Mouse (Mus musculus) MEL (cell line): ENCODE data around the gene Atxn2. TPM values are rescaled to one million over a fixed set of nuclear protein-coding genes. Genes with fewer than 3 reads are reported as not detected.

Experiments
- DNase-seq: peaks from one replicate; pipeline ENCODE4 v3.0.0; 2011; ENCODE audit warnings: low read depth, low spot score
- H3K27ac ChIP-seq: 2 replicates; pipeline ENCODE4 v1.5.1; 2012; ENCODE audit warnings: low read depth, mild to moderate bottlenecking, control low read depth, low read length, moderate library complexity; ENCODE audit not compliant: control insufficient read depth
- H3K27me3 ChIP-seq, 2 experiments: fragments of 150-350 bp in 1 of 2; sonication (generic) in 1 of 2; 2 replicates each; pipeline ENCODE4 v1.6.1; 2012; ENCODE audit warnings: low read length in 2 of 2, mild to moderate bottlenecking in 2 of 2, improper control_type of control experiment in 1 of 2, moderate library complexity in 1 of 2; ENCODE audit not compliant: insufficient read depth in 2 of 2, control insufficient read depth in 1 of 2
- H3K36me3 ChIP-seq, 2 experiments: 2 replicates each; pipeline ENCODE4 v1.6.1; 2012 to 2014; ENCODE audit warnings: low read length in 2 of 2, improper control_type of control experiment in 1 of 2, inconsistent platforms in 1 of 2, mild to moderate bottlenecking in 1 of 2; ENCODE audit not compliant: insufficient read depth in 2 of 2, control insufficient read depth in 1 of 2
- H3K4me1 ChIP-seq, 2 experiments: fragments of 150-350 bp in 1 of 2; sonication (generic) in 1 of 2; 2 replicates each; pipeline ENCODE4 v1.6.1; 2012; ENCODE audit warnings: low read length in 2 of 2, improper control_type of control experiment in 1 of 2, mild to moderate bottlenecking in 1 of 2; ENCODE audit not compliant: insufficient read depth in 2 of 2, control insufficient read depth in 1 of 2
- H3K4me3 ChIP-seq, 2 experiments: fragments of 150-350 bp in 1 of 2; sonication (generic) in 1 of 2; 2 replicates each; pipeline ENCODE4 v1.5.1; 2012; ENCODE audit warnings: low read depth in 2 of 2, low read length in 2 of 2, mild to moderate bottlenecking in 2 of 2, moderate library complexity in 2 of 2, control low read depth in 1 of 2, improper control_type of control experiment in 1 of 2; ENCODE audit not compliant: control insufficient read depth in 1 of 2, insufficient read depth in 1 of 2
- H3K79me2 ChIP-seq: 2 replicates; pipeline ENCODE4 v1.6.1; 2012; ENCODE audit warnings: mild to moderate bottlenecking, low read length, moderate library complexity; ENCODE audit not compliant: control insufficient read depth, poor library complexity, insufficient read depth
- H3K9ac ChIP-seq: 2 replicates; pipeline ENCODE4 v1.6.1; 2012; ENCODE audit warnings: low read depth, mild to moderate bottlenecking, control low read depth, low read length, moderate library complexity; ENCODE audit not compliant: control insufficient read depth, poor library complexity, severe bottlenecking
- H3K9me3 ChIP-seq: fragments of 150-350 bp; sonication (generic); replicated peaks from 2 replicates; pipeline ENCODE4 v1.6.1; 2012; ENCODE audit warnings: mild to moderate bottlenecking, low read length, improper control_type of control experiment, moderate library complexity; ENCODE audit not compliant: insufficient read depth
- CHD2 ChIP-seq: IDR thresholded peaks from 2 replicates; pipeline ENCODE4 v1.6.1; 2011; ENCODE audit warnings: low read length, improper control_type of control experiment
- CTCF ChIP-seq, 3 experiments: IDR thresholded peaks in 2 of 3; conservative IDR thresholded peaks in 1 of 3; 2 replicates each; pipeline ENCODE4 v1.5.1; 2011 to 2012; ENCODE audit warnings: low read length in 3 of 3, low read depth in 2 of 3, mild to moderate bottlenecking in 2 of 3, improper control_type of control experiment in 1 of 3, inconsistent platforms in 1 of 3, mixed read lengths in 1 of 3, moderate library complexity in 1 of 3; ENCODE audit not compliant: control insufficient read depth in 1 of 3, insufficient read depth in 1 of 3, poor library complexity in 1 of 3, severe bottlenecking in 1 of 3
- EP300 ChIP-seq, 2 experiments: IDR thresholded peaks; 2 replicates each; pipeline ENCODE4 v1.6.1; 2011; ENCODE audit warnings: improper control_type of control experiment in 2 of 2, low read length in 2 of 2, low read depth in 1 of 2, mild to moderate bottlenecking in 1 of 2
- ETS1 ChIP-seq: IDR thresholded peaks from 2 replicates; pipeline ENCODE4 v1.6.1; 2012; ENCODE audit warnings: low read depth, mild to moderate bottlenecking, inconsistent platforms, low read length, improper control_type of control experiment, moderate library complexity
- GABPA ChIP-seq: IDR thresholded peaks from 2 replicates; pipeline ENCODE4 v1.6.1; 2012; ENCODE audit warnings: low read depth, mild to moderate bottlenecking, inconsistent platforms, low read length, improper control_type of control experiment, moderate library complexity
- MAZ ChIP-seq: IDR thresholded peaks from 2 replicates; pipeline ENCODE4 v1.6.1; 2012; ENCODE audit warnings: low read depth, mild to moderate bottlenecking, inconsistent platforms, low read length, improper control_type of control experiment
- NRF1 ChIP-seq: IDR thresholded peaks from 2 replicates; pipeline ENCODE4 v1.6.1; 2014; ENCODE audit warnings: low read depth, mild to moderate bottlenecking, inconsistent platforms, low read length, improper control_type of control experiment, moderate library complexity; ENCODE audit not compliant: poor library complexity, insufficient read depth, severe bottlenecking
- POLR2AphosphoS5 ChIP-seq: IDR thresholded peaks from 2 replicates; pipeline ENCODE4 v1.6.1; 2012; ENCODE audit warnings: low read depth, borderline replicate concordance, mild to moderate bottlenecking, inconsistent platforms, low read length, moderate library complexity, mixed read lengths
- RAD21 ChIP-seq: IDR thresholded peaks from 2 replicates; pipeline ENCODE4 v1.6.1; 2011; ENCODE audit warnings: mild to moderate bottlenecking, low read depth, low read length, improper control_type of control experiment
- SIN3A ChIP-seq: IDR thresholded peaks from 2 replicates; pipeline ENCODE4 v1.6.1; 2012; ENCODE audit warnings: low read length, improper control_type of control experiment, inconsistent platforms
- UBTF ChIP-seq: IDR thresholded peaks from 2 replicates; pipeline ENCODE4 v1.6.1; 2012; ENCODE audit warnings: low read depth, mild to moderate bottlenecking, inconsistent platforms, low read length, improper control_type of control experiment, moderate library complexity, borderline replicate concordance; ENCODE audit not compliant: insufficient read depth
- USF1 ChIP-seq: IDR thresholded peaks from 2 replicates; pipeline ENCODE4 v1.6.1; 2014; ENCODE audit warnings: low read depth, mild to moderate bottlenecking, inconsistent platforms, low read length, improper control_type of control experiment, moderate library complexity
- USF2 ChIP-seq, 2 experiments: IDR thresholded peaks; 2 replicates each; pipeline ENCODE4 v1.6.1; 2011 to 2012; ENCODE audit warnings: improper control_type of control experiment in 2 of 2, low read length in 2 of 2, borderline replicate concordance in 1 of 2, inconsistent platforms in 1 of 2, low read depth in 1 of 2, mild to moderate bottlenecking in 1 of 2; ENCODE audit not compliant: insufficient read depth in 1 of 2
- ZC3H11A ChIP-seq: IDR thresholded peaks from 2 replicates; pipeline ENCODE4 v1.6.1; 2012; ENCODE audit warnings: low read depth, mild to moderate bottlenecking, inconsistent platforms, low read length, improper control_type of control experiment
- ZMIZ1 ChIP-seq: IDR thresholded peaks from 2 replicates; pipeline ENCODE4 v1.6.1; 2012; ENCODE audit warnings: low read depth, mild to moderate bottlenecking, inconsistent platforms, low read length, improper control_type of control experiment, moderate library complexity
- ZNF384 ChIP-seq: IDR thresholded peaks from 2 replicates; pipeline ENCODE4 v1.6.1; 2012; ENCODE audit warnings: low read depth, mild to moderate bottlenecking, inconsistent platforms, low read length, improper control_type of control experiment
- polyA plus RNA-seq, 2 experiments: library from polyadenylated mRNA; stranded (reverse) in 1 of 2; unstranded in 1 of 2; fragments of >175 nt in 1 of 2; fragments of >200 nt in 1 of 2; gene quantifications; 2 replicates each; pipeline versions ENCODE4 v1.2.1 to v1.2.4; 2012; ENCODE audit warnings: low replicate concordance in 2 of 2, low read depth in 1 of 2; ENCODE audit not compliant: insufficient read length in 2 of 2, insufficient read depth in 1 of 2, missing spikeins in 1 of 2
- total RNA-seq: library from RNA; depleted of rRNA; stranded (reverse); fragments of 300-350 nt; gene quantifications from 2 replicates; pipeline ENCODE4 v1.2.3, GENCODE M21; 2012

Gene Atxn2
- total and polyA plus RNA-seq, 3 experiments, result 16.3 to 476 (median 85.4) TPM

DNA sequence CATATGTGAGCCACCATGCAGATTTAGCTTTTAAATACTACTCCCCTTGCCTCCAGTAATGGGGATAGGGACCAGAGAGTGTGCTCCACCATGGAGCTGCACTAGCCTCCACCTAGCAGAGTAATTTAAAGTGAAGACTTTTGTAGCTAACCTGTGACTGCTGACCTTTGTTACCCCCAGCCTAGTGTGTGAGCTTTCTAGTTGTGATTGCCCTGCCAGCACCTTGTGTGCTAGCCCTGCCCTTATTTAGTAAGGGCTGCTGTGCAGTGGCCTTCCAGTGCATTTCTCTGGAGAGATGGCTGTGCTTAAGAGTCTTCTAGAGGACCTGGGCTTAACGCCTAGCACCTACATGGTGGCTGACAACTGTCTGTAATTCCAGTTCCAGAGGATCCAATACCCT is 13.5 kb downstream of the Atxn2 start:
- no peak for DNase-seq
- no peak overlapping the region for H3K9ac ChIP-seq
- H3K4me3 ChIP-seq, result no peak overlapping the region
- H3K27ac ChIP-seq, result no peak overlapping the region
- H3K79me2 ChIP-seq, result peaks cover 48% of the 10 kb centered on the region
- peaks cover 0 to 9% of the 10 kb centered on the region in 2 experiments; a peak in 3 of 4 replicates for H3K36me3 ChIP-seq
- no peaks in the 10 kb centered on the region for H3K9me3 ChIP-seq
- TF ChIP-seq GABPA, result no peak
- no peak for TF ChIP-seq USF2 (IDR thresholded peaks at IDR 0.05; ENCODE audit: borderline replicate concordance in 1 of 2, insufficient read depth in 1 of 2, low read depth in 1 of 2, low read length in 2 of 2)
- TF ChIP-seq CHD2, result no peak
- no peak for TF ChIP-seq SIN3A
- no peak for TF ChIP-seq CTCF (IDR thresholded peaks at IDR 0.05 in 2 of 3, conservative IDR thresholded peaks at IDR 0.05 in 1 of 3; ENCODE audit: control insufficient read depth in 1 of 3, insufficient read depth in 1 of 3, low read depth in 2 of 3, low read length in 3 of 3, poor library complexity in 1 of 3, severe bottlenecking in 1 of 3)
- TF ChIP-seq ZNF384, result no peak
- TF ChIP-seq POLR2AphosphoS5, result no peak
- TF ChIP-seq MAZ, result no peak
- no peak for TF ChIP-seq ZC3H11A
- no peak for TF ChIP-seq NRF1
- no peak for TF ChIP-seq ETS1
- no peak for TF ChIP-seq ZMIZ1
- TF ChIP-seq UBTF, result no peak
- TF ChIP-seq RAD21, result no peak
- TF ChIP-seq EP300 (IDR thresholded peaks at IDR 0.05; ENCODE audit: low read depth in 1 of 2, low read length in 2 of 2), result no peak
- TF ChIP-seq, all 39 proteins: peak for 0
- Histone ChIP-seq H3K4me1 (peaks cover 0 to 9% of the 10 kb centered on the region in 2 experiments; a peak in 2 of 4 replicates), H3K27me3 (no peaks in the 10 kb centered on the region)

GRCm38 (mm10) chr5:121730057-121730456 is 18.9 kb downstream of the Atxn2 start:
- Histone ChIP-seq H3K36me3 (peaks cover 0 to 9% of the 10 kb centered on the region in 2 experiments; a peak in 2 of 4 replicates), H3K4me1 (no peaks in the 10 kb centered on the region), H3K79me2 (peaks cover 27% of the 10 kb centered on the region), H3K4me3 (no peak overlapping the region)
- no peak for DNase-seq
- TF ChIP-seq USF1 (no peak), CHD2 (no peak), ETS1 (no peak), UBTF (no peak)
- TF ChIP-seq, all 39 proteins: peak for 0
- Histone ChIP-seq H3K9me3 (no peaks in the 10 kb centered on the region), H3K9ac (no peak overlapping the region), H3K27ac (no peak overlapping the region), H3K27me3 (no peaks in the 10 kb centered on the region)
